Mouse (Mus musculus) brain, embryonic 14.5 days (tissue): ENCODE data around the gene Syne2.

Experiments used
- CTCF ChIP-seq: fragments of 200-500 bp; IDR thresholded peaks from 2 replicates; pipeline ENCODE4 v1.5.1; 2012; ENCODE audit warnings: inconsistent platforms, mild to moderate bottlenecking, moderate library complexity, borderline replicate concordance; ENCODE audit not compliant: insufficient read depth, insufficient read length; ENCODE audit errors: extremely low read depth
- POLR2A ChIP-seq: fragments of 200-500 bp; IDR thresholded peaks from 2 replicates; pipeline ENCODE4 v1.6.1; 2012; ENCODE audit warnings: mild to moderate bottlenecking, inconsistent platforms, borderline replicate concordance; ENCODE audit not compliant: poor library complexity, insufficient read depth, insufficient read length, severe bottlenecking; ENCODE audit errors: extremely low read depth

GRCm38 (mm10) chr12:75814551-75814950, 3.4 kb upstream of the Syne2 start:
- TF ChIP-seq CTCF = no peak
- TF ChIP-seq POLR2A = no peak
